Mouse (Mus musculus): ENCODE data around the gene Ldb2. TPM values are rescaled to one million over a fixed set of nuclear protein-coding genes. Genes with fewer than 3 reads are reported as not detected.

Gene Ldb2
- total RNA-seq, 2 experiments from 2014 or later = not detected

DNA sequence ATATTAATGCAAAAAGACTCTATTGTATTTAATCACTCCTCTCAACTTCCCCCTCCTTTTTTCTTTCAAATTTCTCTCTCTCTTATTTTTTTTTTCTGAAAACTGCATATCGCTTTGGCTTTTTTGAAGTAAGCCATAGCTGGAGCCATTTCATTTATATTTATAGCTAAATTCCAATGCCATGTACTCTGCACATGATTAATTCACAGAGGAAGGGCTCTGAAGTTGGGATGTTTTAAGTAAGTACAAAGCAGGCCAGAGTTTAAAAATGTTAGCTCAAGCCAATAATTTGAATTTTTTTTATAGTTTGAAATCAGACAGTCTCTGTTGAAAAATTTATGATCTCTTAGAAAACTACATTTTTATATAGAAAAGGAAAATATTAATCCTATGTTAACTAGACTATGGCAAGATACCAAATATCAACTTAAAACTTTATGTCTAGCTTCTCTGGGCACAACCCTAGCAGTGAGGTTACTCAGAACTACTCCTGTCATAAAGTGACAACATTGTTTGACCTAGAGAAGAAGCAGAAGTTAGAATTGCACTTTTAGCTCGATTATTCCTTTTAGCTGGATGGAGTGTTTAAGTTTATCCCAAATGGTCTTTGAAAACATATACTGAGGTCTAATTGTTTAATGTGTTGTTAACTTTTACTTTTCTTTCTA, 222.7 kb downstream of the Ldb2 start:
- no peak for ATAC-seq (replicated peaks; ENCODE audit: low FRiP score, poor library complexity, severe bottlenecking)

DNA sequence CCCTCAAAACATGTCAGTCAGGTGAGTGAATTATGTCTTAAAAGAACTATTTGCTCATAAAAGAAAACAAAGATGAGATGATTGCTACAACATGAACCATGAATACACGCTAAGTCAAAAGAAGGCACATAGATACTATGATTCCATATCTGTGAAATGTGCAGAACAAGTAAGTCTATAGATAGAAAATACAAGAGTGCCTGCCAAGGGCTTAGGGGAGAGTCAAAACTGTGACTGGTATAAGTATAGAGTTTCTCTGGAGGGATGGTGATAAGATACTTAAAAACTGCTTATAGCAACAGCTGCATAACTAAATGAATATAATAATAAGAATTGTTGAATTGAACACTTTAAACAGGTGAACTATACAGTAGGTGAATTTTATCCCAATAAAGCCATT, 224.8 kb downstream of the Ldb2 start:
- no peak for ATAC-seq (replicated peaks; ENCODE audit: low FRiP score, poor library complexity, severe bottlenecking)

DNA sequence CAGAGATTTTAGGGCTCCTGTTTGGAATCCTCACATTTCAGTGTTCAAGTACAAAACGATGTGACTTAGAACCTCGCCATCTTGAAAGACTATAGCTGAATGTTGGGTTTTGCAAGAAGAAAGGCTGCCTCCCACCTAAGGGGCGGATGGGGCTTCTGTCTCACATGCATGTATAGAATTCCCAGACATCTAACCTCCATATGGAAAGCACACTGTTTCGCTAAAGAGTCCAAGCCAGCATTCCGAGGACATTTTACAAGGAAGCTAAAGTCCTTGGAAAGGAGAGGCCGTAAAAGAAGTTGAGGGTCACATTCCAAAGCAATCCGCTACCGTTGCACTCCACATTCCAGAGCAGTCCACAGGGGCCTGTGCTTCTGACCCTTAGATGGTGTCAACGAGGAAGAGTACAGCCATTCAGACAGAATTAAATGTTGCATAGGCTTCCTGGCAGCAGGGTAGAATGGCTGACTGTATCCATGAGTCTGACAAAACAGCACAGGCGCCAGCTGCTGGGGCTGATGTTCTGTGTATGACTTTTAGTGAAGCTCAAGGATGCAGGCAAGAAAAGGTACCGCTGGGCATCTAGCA, 245.6 kb downstream of the Ldb2 start:
- no peak for ATAC-seq (replicated peaks; ENCODE audit: low FRiP score, poor library complexity, severe bottlenecking)

DNA sequence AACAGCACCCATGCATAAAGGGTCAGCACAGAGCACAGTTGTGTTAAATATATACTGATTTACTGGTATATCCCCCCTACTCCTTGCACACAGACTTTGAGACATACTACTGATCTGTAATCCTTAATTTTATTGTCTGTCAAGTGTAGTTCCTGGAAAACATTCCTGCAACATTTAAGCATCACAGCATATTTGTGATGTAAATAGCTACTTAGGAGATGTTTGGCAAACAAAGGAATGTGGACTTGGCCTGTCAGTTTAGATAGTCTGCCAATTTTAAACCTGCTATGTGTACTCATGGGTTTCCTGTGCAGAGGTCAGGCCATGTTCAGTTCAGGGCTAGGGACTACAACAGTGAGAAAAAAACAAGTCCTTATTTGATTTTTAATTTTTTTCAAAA, 246.3 kb downstream of the Ldb2 start:
- ATAC-seq (replicated peaks; ENCODE audit: low FRiP score, poor library complexity, severe bottlenecking) = no peak

DNA sequence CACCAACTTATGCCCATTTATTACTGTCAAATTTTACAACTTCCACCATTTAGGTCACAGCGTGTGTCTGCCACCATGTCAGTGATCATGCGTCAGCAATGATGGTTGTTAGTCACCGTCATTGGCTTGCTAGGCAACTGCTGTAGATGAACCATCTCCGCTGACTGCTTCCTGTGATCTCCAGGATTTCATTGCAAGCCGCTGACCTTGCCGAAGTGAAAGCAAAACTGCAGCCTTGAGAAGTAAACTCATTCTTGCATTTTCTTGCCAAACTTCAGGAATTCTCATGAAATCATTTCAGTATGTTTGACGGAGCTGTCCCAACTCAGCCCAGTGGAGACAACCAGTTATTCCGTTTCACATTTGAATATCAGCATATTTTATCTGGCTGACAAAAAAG, 247.4 kb downstream of the Ldb2 start:
- no peak for ATAC-seq (replicated peaks; ENCODE audit: low FRiP score, poor library complexity, severe bottlenecking)

DNA sequence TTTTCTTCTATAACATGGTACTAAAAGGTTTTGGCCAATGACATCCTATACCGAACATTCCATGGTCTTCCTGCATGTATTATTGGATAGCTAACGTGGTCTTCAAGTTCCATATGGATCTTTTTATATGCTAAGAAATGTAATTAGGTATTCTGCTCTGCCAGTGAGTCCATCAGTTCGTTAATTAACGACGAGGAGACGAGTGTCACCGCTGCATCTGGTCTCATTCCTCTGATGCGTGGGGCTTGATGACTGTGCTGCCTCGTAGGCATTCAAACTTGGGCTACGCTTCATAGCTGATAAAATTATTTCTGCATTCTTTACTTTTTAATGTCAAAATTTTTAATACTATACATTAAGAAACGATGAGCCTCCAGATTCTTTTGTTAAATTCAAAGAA, 251.0 kb downstream of the Ldb2 start:
- no peak for ATAC-seq (replicated peaks; ENCODE audit: low FRiP score, poor library complexity, severe bottlenecking)

DNA sequence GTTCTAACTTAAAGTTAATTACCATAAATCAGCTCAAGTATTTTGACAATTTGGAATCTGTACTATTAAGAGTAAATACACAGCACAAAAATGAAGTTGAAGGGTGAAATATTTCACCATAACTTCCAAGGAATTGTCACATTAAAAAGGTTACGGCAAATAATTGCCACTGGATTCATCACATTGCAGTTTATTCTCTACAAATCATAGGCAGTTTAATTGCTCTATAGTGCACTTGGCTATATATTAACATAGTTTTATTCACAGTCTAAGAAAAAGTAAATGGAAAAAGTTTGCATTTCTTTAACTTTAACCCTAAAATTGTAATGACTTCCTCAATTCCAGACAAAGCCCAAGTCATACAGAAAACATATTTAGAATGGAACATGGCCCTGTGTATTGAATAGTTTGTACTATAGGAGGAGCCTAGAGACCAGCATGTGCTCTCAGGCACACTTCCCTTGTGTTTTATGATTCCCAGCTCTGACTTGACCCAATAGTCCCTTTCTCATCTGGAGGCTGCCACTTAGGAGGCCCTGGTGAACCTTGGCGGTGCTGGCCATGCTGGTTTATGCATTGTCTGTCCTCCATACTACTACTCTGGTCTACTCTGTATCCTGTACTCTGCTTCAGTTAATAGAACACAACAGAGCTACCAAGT, 255.9 kb downstream of the Ldb2 start:
- ATAC-seq (replicated peaks; ENCODE audit: low FRiP score, poor library complexity, severe bottlenecking) = no peak

DNA sequence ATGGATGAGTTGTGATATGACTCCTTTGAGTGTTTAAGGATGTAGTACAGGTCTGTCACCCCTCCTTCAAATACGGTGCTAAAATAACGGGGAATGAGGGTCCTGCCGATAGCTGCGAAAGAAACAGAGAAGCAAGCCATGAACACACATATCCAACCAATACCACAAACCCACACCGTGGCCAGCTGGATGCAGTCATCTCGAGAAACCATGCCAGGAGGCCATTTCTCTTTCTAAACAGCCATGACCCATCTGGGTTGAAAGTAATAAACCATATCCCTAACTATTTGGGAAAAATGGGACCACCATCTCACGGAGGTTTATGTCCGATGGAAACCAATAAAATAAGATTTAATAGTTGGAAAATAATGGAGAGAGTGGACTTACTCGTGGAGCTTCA, 257.7 kb downstream of the Ldb2 start:
- no peak for ATAC-seq (replicated peaks; ENCODE audit: low FRiP score, poor library complexity, severe bottlenecking)

DNA sequence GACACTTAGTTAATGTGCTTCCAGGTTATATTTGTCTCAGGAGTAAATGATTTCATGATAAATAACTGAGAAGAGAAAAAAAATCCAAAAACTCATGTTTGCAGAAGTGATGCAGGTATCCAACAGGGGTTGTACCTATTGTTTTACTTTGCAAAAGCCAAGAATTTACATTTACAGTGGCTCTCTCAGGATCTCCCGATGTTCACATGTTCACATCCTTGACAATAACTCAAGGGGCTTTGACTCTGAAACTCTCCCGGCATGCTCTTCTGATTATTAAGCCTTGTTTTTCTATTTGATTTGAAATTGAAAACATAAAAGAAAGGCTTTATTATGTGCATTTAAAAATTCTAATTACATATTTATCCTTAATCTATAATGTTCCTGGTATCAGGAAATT, 260.8 kb downstream of the Ldb2 start:
- ATAC-seq (replicated peaks; ENCODE audit: low FRiP score, poor library complexity, severe bottlenecking) = no peak

DNA sequence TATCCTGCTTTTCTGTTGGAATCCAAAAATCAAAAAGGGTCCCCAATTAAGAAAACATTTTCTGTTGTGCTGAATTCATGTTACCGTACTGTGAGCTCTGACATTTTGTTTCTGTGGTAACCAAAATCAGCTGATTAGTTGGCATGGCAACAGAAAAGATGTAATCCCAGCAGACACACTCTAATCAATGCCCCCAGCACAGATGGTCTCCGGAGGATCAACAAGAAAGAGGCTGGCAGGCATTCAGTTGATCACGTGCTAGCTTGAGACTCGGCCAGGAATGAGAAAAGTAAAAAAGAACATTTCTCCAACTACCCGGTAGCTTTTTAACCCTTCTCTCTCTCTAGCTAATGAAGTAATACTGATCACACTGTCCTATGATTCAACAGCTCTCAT, 261.5 kb downstream of the Ldb2 start:
- no peak for ATAC-seq (replicated peaks; ENCODE audit: low FRiP score, poor library complexity, severe bottlenecking)

DNA sequence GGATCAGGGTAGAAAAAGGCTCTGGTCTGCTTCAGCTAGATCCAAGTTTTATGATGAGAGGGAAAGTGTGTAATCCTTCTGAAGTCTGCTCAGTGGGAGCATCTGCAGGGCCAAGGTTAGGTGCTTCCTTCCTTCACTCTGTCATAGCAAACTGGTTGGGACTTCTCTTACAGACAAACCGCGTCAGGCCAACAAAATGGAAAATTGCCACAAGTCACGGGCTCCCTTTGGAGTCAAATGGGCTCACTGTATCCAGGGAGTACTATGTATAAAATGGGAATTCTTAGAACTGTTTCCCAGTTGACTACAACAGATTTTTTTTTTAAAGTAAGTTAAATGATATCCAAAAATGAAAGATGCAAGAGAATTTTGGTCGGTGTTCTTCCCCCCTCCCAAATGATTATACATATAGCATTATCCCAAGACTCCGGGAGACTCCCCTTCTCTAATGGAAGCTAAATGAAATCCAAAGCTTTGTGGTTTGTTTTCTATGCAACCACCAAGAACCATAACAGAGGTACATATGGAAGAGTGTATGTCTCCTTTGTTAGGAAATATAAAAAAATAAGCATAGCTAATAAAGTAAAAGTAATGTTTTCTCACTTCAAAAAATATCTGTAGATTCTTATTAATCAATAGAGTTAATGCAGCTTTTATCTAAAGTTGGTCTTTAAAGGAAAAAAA, 262.0 kb downstream of the Ldb2 start:
- no peak for ATAC-seq (replicated peaks; ENCODE audit: low FRiP score, poor library complexity, severe bottlenecking)

DNA sequence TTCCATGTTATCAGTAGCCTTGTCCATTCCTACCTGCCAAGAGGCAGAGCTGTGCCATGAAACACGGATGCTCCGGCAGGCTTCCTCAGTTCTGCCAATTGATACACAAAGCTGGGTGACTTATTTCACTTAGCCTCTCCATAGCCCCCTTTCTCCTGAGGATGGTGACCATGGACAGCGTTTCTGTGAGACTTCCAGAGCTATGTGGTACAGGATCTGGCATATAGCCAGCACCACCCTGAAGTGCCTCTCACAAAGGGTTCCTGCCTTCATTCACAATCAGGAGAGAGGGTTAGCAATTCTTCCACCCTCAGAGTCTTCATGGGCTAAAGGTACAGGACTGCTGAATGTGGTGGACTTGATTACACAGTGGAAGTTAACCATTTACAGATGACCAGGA, 270.0 kb downstream of the Ldb2 start:
- no peak for ATAC-seq (replicated peaks; ENCODE audit: low FRiP score, poor library complexity, severe bottlenecking)

DNA sequence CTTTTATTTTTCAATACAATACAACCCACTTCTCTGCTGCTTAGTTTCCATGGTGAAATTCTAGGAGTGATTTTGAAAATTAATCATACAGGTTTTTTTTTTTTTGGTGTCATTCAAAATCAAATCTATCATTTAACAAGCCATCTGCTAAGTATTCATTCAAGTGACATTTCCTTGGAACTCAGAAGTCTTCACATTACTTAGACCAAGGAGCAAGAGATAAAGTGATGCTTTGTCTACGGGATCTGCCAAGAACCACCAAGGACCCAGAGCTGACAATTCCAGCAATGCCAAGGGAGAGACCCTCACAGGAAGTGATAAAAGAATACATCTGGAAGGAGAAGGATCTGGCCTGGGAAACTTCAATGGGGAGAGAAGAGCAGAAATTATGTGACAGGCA, 270.5 kb downstream of the Ldb2 start:
- no peak for ATAC-seq (replicated peaks; ENCODE audit: low FRiP score, poor library complexity, severe bottlenecking)

DNA sequence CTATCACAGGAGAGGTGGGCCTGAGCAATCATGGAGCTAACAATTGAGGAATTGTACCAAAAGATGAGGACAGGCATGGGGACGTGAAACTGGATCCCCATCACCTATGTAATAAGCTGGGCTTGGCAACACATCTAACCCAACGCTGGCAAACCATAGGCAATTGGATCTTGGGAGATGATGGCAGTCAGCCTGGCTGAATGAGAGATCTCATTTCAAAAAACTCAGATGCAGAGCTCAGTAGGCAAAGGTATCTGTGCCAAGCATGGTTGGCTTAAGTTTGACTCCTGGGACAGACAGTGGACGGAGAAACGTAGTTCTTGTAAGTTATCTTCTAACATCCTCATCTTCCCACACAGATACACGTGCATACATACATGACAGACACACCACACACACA, 294.3 kb downstream of the Ldb2 start:
- ATAC-seq (replicated peaks; ENCODE audit: low FRiP score, poor library complexity, severe bottlenecking) = no peak

DNA sequence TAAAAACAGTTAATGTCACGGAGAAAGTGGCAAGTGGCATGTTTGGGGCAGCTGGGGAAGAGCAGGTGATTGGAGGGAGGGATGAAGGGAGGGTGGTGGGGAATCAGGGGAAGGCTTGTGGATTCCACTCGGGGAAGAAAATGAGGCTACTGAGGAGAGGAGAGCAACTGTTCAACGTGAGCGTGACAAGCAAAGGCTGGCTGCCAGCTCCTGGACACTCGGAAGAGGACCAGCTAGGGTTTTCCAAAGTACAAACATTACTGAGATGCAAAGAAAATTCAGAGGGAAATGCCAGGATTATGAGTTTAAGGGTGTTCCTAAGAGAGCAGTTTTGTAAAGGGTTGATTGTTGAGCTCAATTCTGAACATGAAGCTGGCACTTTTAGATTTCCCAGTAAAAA, 294.7 kb downstream of the Ldb2 start:
- ATAC-seq (replicated peaks; ENCODE audit: low FRiP score, poor library complexity, severe bottlenecking) = no peak

DNA sequence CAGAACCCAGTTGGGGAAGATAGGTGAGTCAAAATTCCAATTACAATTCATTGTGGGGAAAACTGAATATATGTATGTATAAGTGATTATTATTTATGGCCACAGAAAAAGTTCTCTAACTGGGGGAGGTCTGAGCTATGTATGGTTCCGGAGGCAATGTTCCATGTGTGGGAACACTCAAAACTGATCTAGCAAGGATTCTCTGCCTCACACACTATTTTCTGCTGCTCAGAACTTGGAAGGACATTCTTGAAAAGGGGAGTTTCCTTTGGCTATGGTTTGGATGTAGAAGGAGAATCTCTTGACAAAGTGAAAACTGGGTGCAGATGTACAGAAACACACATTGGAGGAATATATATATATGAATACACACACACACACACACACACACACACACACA, 301.3 kb downstream of the Ldb2 start:
- no peak for ATAC-seq (replicated peaks; ENCODE audit: low FRiP score, poor library complexity, severe bottlenecking)

DNA sequence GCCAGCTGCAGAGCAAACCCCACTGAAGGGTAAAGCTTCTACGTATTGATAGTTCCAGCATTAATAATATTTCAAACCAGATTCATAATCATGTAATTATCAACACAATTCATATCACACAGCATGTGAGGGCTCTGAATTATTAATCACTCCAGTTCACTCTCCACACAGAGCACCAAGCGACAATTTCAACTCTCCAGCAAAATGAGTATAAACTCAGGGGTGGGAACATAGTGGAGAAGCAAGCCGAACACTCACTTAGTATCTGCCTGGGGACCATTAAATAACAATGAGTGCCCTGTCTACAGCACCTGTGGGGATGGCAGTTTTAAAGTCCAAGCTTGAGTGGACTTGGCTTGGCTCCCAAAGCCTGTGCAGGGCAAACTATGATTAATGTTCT, 302.6 kb downstream of the Ldb2 start:
- ATAC-seq (replicated peaks; ENCODE audit: low FRiP score, poor library complexity, severe bottlenecking) = no peak

DNA sequence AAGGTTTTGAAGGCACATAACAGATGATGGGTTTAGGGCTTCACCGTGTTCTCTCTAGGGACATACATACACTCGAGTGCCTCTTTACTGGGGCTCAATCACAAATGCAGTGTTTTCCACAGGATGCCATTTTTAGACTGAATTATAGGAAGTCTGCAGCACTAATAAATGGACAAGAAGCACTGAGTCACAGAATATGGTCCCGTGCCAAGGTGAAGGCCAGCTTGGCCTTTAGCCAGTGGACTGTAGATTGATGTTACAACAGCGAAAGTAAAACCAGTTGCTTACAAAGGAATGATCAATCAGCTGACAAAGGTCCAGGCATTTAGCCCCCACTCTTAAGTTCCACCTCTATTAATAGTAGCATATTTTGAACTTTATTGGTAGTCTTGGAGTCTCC, 304.4 kb downstream of the Ldb2 start:
- ATAC-seq (replicated peaks; ENCODE audit: low FRiP score, poor library complexity, severe bottlenecking) = no peak

DNA sequence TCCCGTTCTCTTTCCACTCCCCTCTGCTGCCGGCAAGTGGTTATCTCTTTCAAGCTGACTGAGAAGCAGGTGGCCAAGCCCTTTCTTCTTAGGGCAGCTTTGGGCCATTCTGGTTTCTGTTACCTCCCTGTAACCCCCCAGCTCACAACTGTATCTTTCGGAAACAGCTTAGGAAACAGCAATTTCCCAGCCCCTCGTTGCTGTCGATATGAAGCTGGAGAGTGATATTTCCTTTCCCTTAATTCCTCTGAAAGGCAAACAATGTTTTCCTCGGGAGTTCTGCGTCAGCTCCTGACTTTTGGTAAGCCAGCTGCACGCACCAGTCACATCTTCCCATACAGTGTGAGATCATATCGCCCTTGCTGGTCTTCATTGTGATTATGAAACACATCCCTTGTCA, 305.3 kb downstream of the Ldb2 start:
- no peak for ATAC-seq (replicated peaks; ENCODE audit: low FRiP score, poor library complexity, severe bottlenecking)

DNA sequence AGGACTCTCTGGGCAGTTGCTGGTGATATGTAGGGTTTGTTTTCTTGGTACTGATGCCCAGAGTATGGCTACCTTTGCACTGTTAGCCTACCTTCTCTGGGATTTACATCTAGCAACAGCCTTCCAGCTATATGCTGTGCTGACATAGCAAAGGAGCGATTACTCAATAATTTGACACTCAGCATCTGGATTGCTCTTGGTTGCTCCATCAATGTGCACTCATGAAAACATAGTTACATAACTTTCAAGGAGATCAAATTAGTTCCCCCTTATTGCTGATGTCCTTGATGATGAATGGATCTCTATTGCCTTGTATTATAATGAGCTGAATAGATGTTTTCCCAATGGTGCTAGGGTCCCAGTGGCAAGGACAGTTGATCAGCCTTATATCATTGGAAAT, 308.0 kb downstream of the Ldb2 start:
- no peak for ATAC-seq (replicated peaks; ENCODE audit: low FRiP score, poor library complexity, severe bottlenecking)

DNA sequence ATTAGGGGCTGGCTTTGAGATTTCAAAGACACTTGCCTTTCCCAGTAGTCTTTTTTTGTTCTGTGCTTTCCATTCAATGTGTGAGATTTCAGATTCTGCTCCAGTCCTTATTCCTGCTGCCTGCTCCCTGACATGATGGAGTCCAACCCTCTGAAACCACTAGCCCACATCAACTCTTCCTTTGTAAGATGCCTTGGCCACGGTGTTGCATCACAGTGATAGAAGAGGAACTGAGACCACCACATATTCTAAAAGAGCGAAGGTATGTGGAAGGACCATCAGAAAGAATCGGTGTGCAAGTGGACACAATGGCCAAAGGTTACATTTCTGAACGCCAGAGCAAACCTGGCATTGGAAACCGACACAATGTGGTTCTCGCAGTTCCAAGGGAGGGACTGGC, 309.0 kb downstream of the Ldb2 start:
- no peak for ATAC-seq (replicated peaks; ENCODE audit: low FRiP score, poor library complexity, severe bottlenecking)

Measured in erythroblast, adult 5-6 weeks (primary cell).